Mouse (Mus musculus) kidney, postnatal 4 days (tissue): ENCODE measurements around the gene Adam1a.

Source experiments
- DNase-seq, 2 experiments: peaks; one replicate each; pipeline ENCODE4 v3.0.0; 2021; ENCODE audit warnings: mixed read lengths in 2 of 2

The Adam1a gene

GRCm38 (mm10) chr5:121544910-121545792, at the start of gene Adam1a, which contains the start of gene Gm42878:
Adam1a (minus strand) TSS chr5:121545482.
Gm42878 (minus strand) TSS chr5:121545482.
- peak; percentile 50 to 69 for DNase-seq

GRCm38 (mm10) chr5:121594714-121595313, 49.5 kb upstream of the Adam1a start:
- DNase-seq: no peak

DNA sequence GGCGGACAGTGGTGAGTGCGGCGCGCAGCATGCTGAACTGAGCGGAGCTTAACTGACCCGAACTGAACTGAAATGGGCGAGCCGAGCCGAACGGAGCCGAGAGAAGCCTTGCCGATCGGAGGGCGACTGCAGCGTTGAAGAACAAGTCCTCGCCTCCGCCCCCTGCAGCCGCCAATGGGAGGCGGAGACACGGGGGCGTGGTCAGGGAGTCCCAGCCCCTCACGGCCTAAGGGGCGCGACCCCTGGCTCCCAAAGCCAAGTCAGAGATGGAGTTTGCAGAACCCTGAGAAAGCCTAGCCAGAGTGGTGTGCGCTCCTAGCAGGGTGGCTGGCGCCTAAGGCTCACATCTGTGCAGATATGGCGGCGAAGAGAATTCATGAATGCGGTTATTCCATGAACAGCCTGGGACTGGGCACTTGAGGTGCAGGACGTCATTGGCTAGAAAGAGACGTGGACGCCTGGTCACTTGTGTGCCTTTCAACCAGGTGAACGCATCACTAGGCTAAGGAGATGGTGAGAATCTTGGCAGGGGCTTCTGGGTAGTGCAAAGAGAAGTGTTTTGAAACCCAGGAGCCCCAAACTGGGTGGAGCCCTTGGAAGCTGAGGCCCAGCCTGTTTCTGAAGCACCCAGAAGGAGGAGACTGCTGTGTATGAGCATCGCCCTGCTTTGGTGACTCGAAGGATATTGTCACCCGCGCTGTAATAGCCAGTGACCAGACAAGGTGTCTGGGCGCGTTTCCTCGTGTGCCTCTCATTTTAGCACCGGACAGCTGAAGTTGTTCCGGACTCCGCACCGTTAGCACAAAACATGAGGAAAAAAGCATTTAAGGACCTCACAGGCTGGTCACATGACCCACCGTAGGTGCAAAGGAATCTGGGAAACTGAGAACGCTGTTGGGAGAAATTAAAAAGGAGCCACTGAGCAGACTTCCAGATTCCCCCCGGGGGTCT, 48.4 kb upstream of the Adam1a start, which contains the start of gene Aldh2:
TSS of gene Aldh2 (minus strand) at position 374 of the 951 bp plus-strand sequence.
- DNase-seq: peak; percentile 90 to 95

DNA sequence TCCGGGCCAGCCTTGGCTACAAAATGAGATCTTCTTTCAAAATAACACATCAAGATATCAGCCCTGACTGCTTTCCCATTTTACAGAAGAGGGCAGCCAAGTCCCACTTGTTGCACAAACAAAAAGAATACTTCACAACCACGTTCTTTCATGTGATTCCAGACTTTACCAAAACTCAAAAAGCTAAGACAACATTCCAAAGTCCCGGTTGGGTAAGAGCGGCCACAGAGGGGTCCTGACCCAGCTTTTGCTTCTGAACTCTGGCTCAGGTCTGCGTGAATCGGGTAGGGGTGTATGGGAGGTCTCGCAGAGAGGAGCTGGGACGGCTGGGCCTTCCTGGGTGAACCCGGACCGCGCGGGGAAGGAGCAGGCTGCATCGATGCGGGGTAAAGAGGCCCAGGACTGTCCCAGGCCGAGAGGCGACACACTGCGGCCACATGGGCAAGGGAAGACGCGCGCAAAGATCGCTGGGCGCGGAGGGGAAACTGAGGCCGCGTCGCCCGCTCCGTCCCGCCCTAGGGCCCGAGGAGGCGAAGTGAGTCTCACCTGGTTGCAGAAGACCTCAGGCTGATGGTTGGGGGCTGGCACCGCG, 47.6 kb upstream of the Adam1a start:
- DNase-seq: peak in 1 of 2 experiments; percentile 66

- peak in 1 of 2 experiments; percentile 23 for DNase-seq
Observed at GRCm38 (mm10) chr5:121592064-121592815, 47.0 kb upstream of the Adam1a start.

GRCm38 (mm10) chr5:121591417-121592063, 46.3 kb upstream of the Adam1a start:
- peak in 1 of 2 experiments; percentile 23 for DNase-seq

- no peak for DNase-seq
Observed at GRCm38 (mm10) chr5:121589928-121590327, 44.6 kb upstream of the Adam1a start.

- peak in 1 of 2 experiments; percentile 49 for DNase-seq
Observed at GRCm38 (mm10) chr5:121586400-121587039, 41.2 kb upstream of the Adam1a start.

DNA sequence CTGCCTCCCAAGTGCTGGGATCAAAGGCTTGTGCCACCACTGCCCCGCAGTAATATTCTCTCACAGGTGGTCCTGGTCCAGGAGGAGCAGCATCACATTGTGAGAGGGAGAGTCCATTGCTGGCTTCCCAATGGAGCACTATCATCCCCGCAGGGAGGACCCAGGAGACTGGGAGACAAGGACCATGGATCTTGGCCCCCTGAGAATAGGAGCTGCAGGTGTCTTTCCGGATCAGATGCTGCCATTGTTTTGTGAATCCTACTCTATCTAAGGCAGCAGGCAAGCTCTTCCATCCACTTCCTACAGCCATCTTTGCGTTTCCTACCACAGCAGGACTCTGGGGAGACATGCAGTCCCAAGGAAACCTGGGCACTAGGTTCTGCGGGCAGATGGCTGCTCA, 40.4 kb upstream of the Adam1a start:
- DNase-seq: no peak

GRCm38 (mm10) chr5:121585005-121585404, 39.7 kb upstream of the Adam1a start:
- no peak for DNase-seq

DNA sequence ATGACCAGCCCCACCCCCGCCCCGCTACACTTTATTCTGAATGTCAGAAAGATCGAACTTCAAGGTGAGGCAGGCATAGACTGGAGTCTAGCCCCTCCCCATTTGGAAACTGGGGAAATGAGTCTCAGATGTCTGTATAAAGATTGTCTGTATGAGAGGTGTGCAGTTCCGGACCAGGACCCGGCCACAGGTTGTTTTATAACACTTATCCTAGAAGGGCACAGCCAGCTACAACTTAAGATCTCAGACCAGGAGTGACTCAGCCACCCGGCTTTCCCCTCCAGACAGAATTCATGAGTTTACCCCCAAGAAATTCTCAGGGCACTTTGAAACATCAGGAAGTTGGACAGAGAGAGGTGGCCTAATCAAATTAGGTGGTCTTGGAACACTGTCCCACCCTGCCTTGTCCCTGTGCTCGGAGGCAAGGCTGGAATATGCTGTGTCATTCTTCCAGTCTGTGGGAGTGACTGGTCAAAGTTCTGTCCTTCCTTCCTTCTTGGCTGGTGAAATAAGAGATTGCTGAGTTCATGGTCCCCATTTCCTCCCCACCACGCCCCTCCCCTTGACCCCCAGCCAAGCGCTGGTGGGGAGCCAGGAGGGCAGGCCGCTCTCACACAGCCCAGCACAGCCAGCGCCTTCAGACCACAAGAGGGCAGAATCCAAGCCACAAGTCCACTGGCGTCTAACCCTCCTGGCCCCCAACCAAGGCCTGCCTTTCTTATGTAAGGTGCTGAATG, 38.7 kb upstream of the Adam1a start:
- DNase-seq: peak; percentile 91 to 94

GRCm38 (mm10) chr5:121581945-121582344, 36.7 kb upstream of the Adam1a start:
- no peak for DNase-seq

- no peak for DNase-seq
Observed at GRCm38 (mm10) chr5:121576927-121577488, 31.7 kb upstream of the Adam1a start.

DNA sequence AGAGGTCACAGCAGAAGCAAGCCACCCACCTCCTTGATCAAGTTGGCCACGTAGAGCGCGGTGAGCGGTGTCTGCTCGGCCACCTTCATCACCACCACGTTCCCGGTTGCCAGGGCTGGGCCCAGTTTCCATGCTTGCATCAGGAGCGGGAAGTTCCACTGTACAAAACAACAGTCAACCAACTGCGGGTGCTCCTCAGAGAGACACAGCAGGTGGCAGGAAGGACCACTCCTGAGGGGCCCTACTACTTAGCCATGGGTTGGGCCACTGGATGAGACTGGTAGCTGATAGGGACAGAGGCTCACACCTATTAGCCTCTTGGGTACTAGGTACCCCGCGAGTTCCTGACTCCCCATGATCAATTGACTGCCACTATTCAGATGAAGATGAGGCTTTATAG, 30.6 kb upstream of the Adam1a start:
- DNase-seq: no peak

DNA sequence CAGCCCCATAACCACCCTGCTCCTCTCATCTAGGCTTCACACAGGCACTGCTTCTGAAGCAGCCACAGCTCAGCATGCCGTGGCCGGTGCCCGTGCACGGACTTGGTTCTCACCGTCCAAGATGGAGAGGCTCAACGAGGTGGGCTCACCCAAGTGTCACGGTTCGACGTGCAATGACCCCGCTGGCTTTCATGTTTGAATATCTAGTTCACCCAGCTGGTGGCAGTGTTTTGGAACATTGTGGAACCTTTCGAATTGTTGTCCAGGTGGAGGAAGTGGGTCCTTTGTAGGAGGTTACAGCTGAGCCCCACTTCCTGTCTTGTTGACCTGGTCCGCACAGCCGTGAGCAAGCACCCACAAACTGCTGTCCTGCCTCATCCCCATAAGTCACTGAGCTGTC, 28.9 kb upstream of the Adam1a start:
- DNase-seq: no peak

DNA sequence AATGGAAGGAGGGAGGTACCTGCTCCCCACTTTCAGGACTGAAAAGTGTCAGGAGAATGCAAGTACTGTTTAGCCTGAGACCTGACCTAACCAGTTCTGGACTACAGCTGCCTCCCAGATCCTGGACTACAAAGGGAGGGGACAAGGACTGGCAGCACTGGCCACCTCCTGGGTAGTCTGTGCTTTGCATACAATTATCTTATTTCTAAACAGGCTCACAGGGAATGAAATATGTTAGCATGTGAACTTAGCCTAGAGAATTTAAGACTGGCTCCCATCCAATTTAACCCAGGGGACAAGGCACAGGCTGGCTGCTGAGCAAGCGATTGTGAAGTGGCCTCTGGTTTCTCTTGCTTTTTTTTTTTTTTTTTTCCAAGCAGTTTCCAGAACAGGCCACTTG, 25.5 kb upstream of the Adam1a start:
- DNase-seq: no peak

- DNase-seq: no peak
Observed at GRCm38 (mm10) chr5:121569881-121570420, 24.7 kb upstream of the Adam1a start.

GRCm38 (mm10) chr5:121566035-121566681, 20.9 kb upstream of the Adam1a start:
- peak in 1 of 2 experiments; percentile 34 for DNase-seq
